Mouse (Mus musculus): ENCODE data around the gene Dtx3.

- TF ChIP-seq POLR2A (IDR thresholded peaks at IDR 0.05; ENCODE audit: borderline replicate concordance, insufficient read depth, low read length) (peak; percentile 68), CTCF (IDR thresholded peaks at IDR 0.05; ENCODE audit: borderline replicate concordance, insufficient read depth, low read depth, low read length) (no peak)
Observed at GRCm38 (mm10) chr10:127211414-127211854, 15.9 kb upstream of the Dtx3 start, which contains the start of gene Pip4k2c.
